In genomic region chr19:36693530-36693929, GRCm38 (mm10) we compare ENCODE assay signal across 24 mouse cellular contexts. TPM values are rescaled to one million over a fixed set of nuclear protein-coding genes. Genes with fewer than 3 reads are reported as not detected.
"Had no signal": no experiment of that assay in that cellular context is flagged by ENCODE, and none has a peak within 500 bp of the region (broad histone marks: within the 10 kb centered on the region; RNA-seq: fewer than 3 reads in every experiment).

No protein-coding gene starts in this region.

- H3K27ac ChIP-seq: hindbrain, embryonic 10.5 days; hindbrain, embryonic 12.5 days; hindbrain, embryonic 14.5 days; intestine, embryonic 15.5 days; layer of hippocampus, adult 2 months; left cerebral cortex, adult 2 months; limb, embryonic 10.5 days; limb, embryonic 12.5 days had no signal

- H3K27me3 ChIP-seq: heart, embryonic 12.5 days; hindbrain, embryonic 12.5 days; intestine, embryonic 15.5 days; limb, embryonic 12.5 days had no signal

- H3K4me3 ChIP-seq: heart, embryonic 10.5 days; heart, embryonic 12.5 days; hindbrain, embryonic 10.5 days; hindbrain, embryonic 12.5 days; intestine, embryonic 15.5 days; layer of hippocampus, adult 2 months; left cerebral cortex, adult 2 months; limb, embryonic 10.5 days; limb, embryonic 12.5 days had no signal

- H3K9me3 ChIP-seq: heart, embryonic 10.5 days; heart, embryonic 12.5 days; hindbrain, embryonic 10.5 days; hindbrain, embryonic 12.5 days; intestine, embryonic 15.5 days; limb, embryonic 10.5 days; limb, embryonic 12.5 days had no signal

- H3K9ac ChIP-seq: heart, embryonic 12.5 days; hindbrain, embryonic 12.5 days; hindbrain, embryonic 14.5 days; intestine, embryonic 15.5 days; limb, embryonic 12.5 days had no signal

- ATAC-seq: hindbrain, embryonic 16.5 days; inflammation-experienced regulatory T-cells, adult 6 months; intestine, embryonic 15.5 days; intestine, postnatal 0 days had no signal

- H3K36me3 ChIP-seq: heart, embryonic 10.5 days; heart, embryonic 12.5 days; hindbrain, embryonic 10.5 days; hindbrain, embryonic 12.5 days; intestine, embryonic 15.5 days; limb, embryonic 10.5 days; limb, embryonic 12.5 days had no signal

- H3K4me2 ChIP-seq: heart, embryonic 12.5 days; hindbrain, embryonic 12.5 days; hindbrain, embryonic 14.5 days; intestine, embryonic 15.5 days; limb, embryonic 12.5 days; liver, embryonic 11.5 days had no signal

- DNase-seq: gastrocnemius, postnatal 25 days; heart, postnatal 10 days; heart, postnatal 4 days; kidney, adult 18-20 months; kidney, adult 8-10 months; kidney, postnatal 10 days; kidney, postnatal 25 days; kidney, postnatal 4 days; liver had no signal

RNA-seq across cellular contexts. Expression of gene Ppp1r3c, which starts 42.9 kb away (rescaled TPM):
- total RNA-seq: granulocyte monocyte progenitor cell, adult 5-6 weeks had no signal
- polyA plus RNA-seq: inflammation-experienced regulatory T-cells, adult 6 months had no signal
